In genomic region chr2:71775201-71775611, GRCm38 (mm10) we compare ENCODE assay signal across 12 mouse cellular contexts. TPM values are rescaled to one million over a fixed set of nuclear protein-coding genes. Genes with fewer than 3 reads are reported as not detected.
DNase-seq lines count a peak whose midpoint lies in the region; ATAC-seq lines count a peak whose summit lies in the region.
"Had no signal": no experiment of that assay in that cellular context is flagged by ENCODE, and none has a peak within 500 bp of the region (broad histone marks: within the 10 kb centered on the region; RNA-seq: fewer than 3 reads in every experiment).

No protein-coding gene starts in this region.

- H3K4me3 ChIP-seq in hindbrain, embryonic 13.5 days = no peak overlapping the region
- peak overlapping the region; percentile 28 for H3K4me3 ChIP-seq in midbrain, embryonic 10.5 days
- H3K4me3 ChIP-seq: heart, embryonic 15.5 days; liver, embryonic 13.5 days had no signal

- no peaks in the 10 kb centered on the region for H3K9me3 ChIP-seq in hindbrain, embryonic 13.5 days
- H3K9me3 ChIP-seq in midbrain, embryonic 10.5 days (replicated peaks) = no peaks in the 10 kb centered on the region
- H3K9me3 ChIP-seq: heart, embryonic 15.5 days; liver, embryonic 13.5 days had no signal

- peak; percentile 49 for ATAC-seq in hindbrain, embryonic 13.5 days (ENCODE audit: low FRiP score)
- ATAC-seq in granulocyte monocyte progenitor cell, adult 5-6 weeks (replicated peaks; ENCODE audit: poor library complexity, severe bottlenecking) = no peak
- ATAC-seq: Patski had no signal

- DNase-seq in cerebellum, postnatal 10 days = peak; percentile 41 to 42
- no peak for DNase-seq in cerebellum, adult 8-10 months
- peak; percentile 71 for DNase-seq in NIH3T3 (ENCODE audit: low read depth)
- DNase-seq in midbrain, embryonic 10.5 days (ENCODE audit: low spot score) = peak; percentile 34
- no peak for DNase-seq in heart, adult 8-10 months (ENCODE audit: low spot score)
- no peak for DNase-seq in spleen, postnatal 10 days (ENCODE audit: low spot score in 2 of 2)
- DNase-seq: kidney, adult 8-10 months; liver, embryonic 13.5 days had no signal

- H3K4me2 ChIP-seq in hindbrain, embryonic 13.5 days = peak overlapping the region; percentile 38
- H3K4me2 ChIP-seq: heart, embryonic 15.5 days; liver, embryonic 13.5 days had no signal

- no peaks in the 10 kb centered on the region for H3K36me3 ChIP-seq in hindbrain, embryonic 13.5 days
- no peaks in the 10 kb centered on the region for H3K36me3 ChIP-seq in midbrain, embryonic 10.5 days
- H3K36me3 ChIP-seq: heart, embryonic 15.5 days; liver, embryonic 13.5 days had no signal

- WGBS in hindbrain, embryonic 13.5 days = 17% methylated on average over 9 of the region's 9 CpGs
- 36% methylated on average over 9 of the region's 9 CpGs for WGBS in midbrain, embryonic 10.5 days

- H3K9ac ChIP-seq in hindbrain, embryonic 13.5 days = no peak overlapping the region
- H3K9ac ChIP-seq: heart, embryonic 15.5 days; liver, embryonic 13.5 days had no signal

- H3K27ac ChIP-seq in hindbrain, embryonic 13.5 days = peak overlapping the region; percentile 77
- H3K27ac ChIP-seq in midbrain, embryonic 10.5 days (replicated peaks) = peak overlapping the region; percentile 10; the same call in 1 of the 2 replicates
- H3K27ac ChIP-seq: heart, embryonic 15.5 days; liver, embryonic 13.5 days had no signal

- peaks cover 7% of the 10 kb centered on the region; the same call in 1 of the 2 replicates for H3K27me3 ChIP-seq in hindbrain, embryonic 13.5 days
- H3K27me3 ChIP-seq in midbrain, embryonic 10.5 days (ENCODE audit: low read depth, poor library complexity, severe bottlenecking) = no peaks in the 10 kb centered on the region
- H3K27me3 ChIP-seq: heart, embryonic 15.5 days; liver, embryonic 13.5 days; Patski had no signal

- peaks cover 19% of the 10 kb centered on the region for H3K4me1 ChIP-seq in hindbrain, embryonic 13.5 days (replicated peaks)
- H3K4me1 ChIP-seq in midbrain, embryonic 10.5 days = peaks cover 28% of the 10 kb centered on the region

RNA-seq across cellular contexts. Expression of gene Itga6, which starts 29.8 kb away (rescaled TPM):
- polyA plus RNA-seq in hindbrain, embryonic 13.5 days (2015; fragmentation: Nextera tagmentation; extraction: Ambion mirVana) = 20.7 and 25.9 TPM in 2 replicates
- polyA plus RNA-seq in midbrain, embryonic 10.5 days (2016; fragmentation: Nextera tagmentation; extraction: Ambion mirVana) = 25.3 and 34.3 TPM in 2 replicates
- total RNA-seq in heart, adult 8-10 months (2022) = 10 to 100 TPM; 29.1 to 67.1 (median 46.3) TPM
- 32.9 and 48.6 TPM in 2 replicates for total RNA-seq in granulocyte monocyte progenitor cell, adult 5-6 weeks (2014; fragmentation: Nextera tagmentation)
- total RNA-seq in granulocyte monocyte progenitor cell, adult 5-6 weeks (2017) = 46.9 and 59.7 TPM in 2 replicates

Comparison
In these comparisons a context has a peak if more than half of its experiments do, and no peak if none do; other contexts are left out.
1. DNase-seq: peak in cerebellum, postnatal 10 days (2 of 2), NIH3T3 (single experiment) and midbrain, embryonic 10.5 days (single experiment); none in cerebellum, adult 8-10 months (single experiment), heart, adult 8-10 months (single experiment) and spleen, postnatal 10 days (0 of 2).